Mouse (Mus musculus): ENCODE measurements at regions not wholly inside any gene's neighbourhood (a gene's known extent, or its start where the extent isn't known, plus 50 kb on each side); places are given as distances from the start of the nearest gene placed in this dataset.
"Not testable (repeated sequence)": the region's sequence is repeated elsewhere in the genome, so short reads cannot be mapped to it uniquely, and the experiment has no call there.

DNA sequence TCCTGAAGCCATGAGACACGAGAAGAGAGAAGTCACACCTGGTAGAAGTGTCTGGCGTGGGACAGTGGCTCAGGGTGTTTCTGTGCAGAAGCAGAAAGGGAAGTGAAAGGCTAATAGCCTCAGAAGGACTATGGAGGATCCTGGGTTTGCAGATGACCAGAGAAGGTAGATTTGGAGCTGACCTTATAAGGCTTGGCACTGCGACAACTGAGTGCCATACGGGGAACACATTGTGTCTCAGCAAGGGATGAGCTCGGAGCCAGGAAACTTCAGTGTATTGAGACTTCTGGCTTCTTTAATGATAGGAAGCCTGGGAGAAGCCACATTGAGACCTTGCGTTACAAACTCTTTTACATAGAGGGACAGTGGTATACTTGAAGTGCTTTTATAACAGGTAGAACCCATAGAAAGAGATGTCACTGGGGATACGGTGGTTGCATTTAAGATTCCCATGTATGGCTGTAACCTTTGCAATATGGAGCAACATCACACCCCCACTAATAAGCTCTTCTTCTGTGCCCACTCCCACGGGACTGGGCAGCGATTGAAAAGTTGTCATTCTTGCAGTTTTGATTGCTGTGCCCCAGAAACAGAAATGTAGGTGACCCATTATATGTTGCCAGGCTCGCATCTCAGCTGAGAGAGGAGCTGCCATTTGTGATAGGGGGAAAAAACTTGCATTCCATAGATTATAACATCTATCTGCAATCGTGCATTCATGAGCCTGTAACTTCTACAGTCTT is 61.8 kb upstream of the Dync1i1 start:
- ATAC-seq (replicated peaks in 1 of 2; ENCODE audit: insufficient read depth in 1 of 2, low FRiP score in 2 of 2, low TSS enrichment in 1 of 2, low read depth in 1 of 2, poor library complexity in 2 of 2, severe bottlenecking in 2 of 2), result no peak

DNA sequence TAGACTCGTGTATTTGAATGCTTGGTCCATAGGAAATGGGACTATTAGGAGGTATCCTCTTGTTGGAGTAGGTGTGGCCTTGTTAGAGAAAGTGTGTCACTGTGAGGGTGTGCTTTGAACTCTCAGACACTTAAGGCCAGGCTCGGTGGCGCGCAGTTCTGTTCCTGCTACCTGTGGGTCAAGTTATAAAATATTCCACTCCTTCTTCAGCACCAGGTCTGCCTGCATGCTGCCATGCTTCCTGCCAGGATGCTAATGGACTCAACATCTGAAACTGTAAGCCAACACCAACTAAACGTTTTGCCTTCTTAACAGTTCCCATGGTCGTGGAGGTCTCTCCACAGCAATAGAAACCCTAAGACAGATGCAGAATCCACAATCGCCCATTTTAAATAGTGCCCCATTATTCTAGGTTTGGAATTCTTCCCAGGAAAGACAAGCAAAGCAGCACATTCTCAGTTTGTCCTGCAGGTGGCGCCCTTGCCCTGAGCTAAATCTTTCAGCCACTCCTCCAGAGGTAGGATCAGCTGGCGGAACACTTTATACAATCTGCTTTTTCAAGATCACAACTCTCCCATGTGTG is 80.2 kb upstream of the Dync1i1 start:
- peak; percentile 49 to 76; a peak in 3 of 4 replicates for ATAC-seq (replicated peaks in 1 of 2; ENCODE audit: insufficient read depth in 1 of 2, low FRiP score in 2 of 2, low TSS enrichment in 1 of 2, low read depth in 1 of 2, poor library complexity in 2 of 2, severe bottlenecking in 2 of 2)

DNA sequence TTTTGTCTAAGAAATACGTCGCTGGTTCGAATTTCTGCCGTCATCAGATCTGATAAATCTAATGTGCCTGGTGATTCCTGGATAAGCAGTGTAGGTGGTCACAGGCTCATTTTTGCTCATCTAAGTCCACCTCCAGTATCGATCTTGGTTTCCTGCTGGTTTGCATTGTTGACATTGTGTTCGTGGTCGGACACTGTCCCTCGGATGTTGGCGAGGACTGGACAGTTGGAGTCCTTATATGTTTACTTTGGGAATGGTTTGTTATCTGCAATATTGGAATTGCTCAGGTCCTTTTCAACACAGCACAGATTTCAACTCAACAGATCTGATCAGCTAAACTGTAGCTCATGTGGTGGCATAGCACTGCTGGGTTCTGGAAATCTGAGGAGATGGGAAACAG is 91.2 kb upstream of the Dync1i1 start:
- no peak for ATAC-seq (replicated peaks in 1 of 2; ENCODE audit: insufficient read depth in 1 of 2, low FRiP score in 2 of 2, low TSS enrichment in 1 of 2, low read depth in 1 of 2, poor library complexity in 2 of 2, severe bottlenecking in 2 of 2)

DNA sequence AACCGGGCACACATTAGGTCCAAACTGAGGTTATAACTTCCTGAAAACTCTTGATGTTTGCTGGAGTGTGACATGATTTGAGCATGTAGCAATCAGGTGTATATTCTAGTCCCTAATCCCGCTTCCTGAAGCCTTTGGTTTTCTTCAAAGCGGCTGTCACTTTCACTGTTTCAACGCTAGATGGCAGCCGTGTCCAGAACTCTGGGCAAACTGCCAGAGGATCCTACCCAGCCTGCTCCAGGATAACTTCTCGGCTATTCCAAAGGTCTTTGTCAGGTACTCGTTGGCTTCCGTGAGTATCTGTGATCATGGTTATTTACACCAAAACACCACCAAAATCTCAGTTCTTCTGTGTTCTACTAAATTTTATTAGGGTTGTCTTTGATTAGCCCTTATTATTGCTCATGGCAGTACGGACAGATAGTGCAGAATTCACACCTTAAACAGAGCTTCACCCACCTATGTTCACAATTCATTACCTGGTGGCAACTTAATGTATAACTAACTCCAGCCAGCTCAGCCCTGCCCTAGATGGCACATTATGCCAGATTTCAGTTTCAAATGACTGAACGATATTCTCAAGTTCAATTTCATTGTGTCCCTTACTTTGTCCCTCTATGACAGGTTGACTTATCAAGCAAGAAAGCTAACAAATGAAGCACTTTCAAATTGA is 92.3 kb upstream of the Dync1i1 start:
- peak in 1 of 2 experiments; percentile 56; a peak in 1 of 4 replicates for ATAC-seq (replicated peaks in 1 of 2; ENCODE audit: insufficient read depth in 1 of 2, low FRiP score in 2 of 2, low TSS enrichment in 1 of 2, low read depth in 1 of 2, poor library complexity in 2 of 2, severe bottlenecking in 2 of 2)

DNA sequence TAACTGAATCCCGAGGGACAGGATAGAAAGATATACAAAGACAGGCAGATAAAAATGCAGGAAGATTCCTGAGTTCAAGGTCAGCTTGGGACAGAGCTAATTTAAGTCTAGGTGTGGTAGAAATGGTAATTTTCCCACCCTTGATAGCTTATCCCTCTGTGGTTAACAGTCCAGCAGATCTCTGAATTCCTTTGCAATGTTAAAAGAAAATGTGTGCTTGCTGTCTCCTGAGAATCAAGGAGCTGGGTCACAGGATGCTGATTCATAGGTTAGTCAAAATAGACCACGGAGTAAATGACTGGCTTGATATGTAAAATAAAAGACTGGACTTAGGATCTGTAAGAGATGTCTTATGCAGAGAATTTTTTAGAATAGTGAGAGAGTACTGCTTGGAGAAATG is 101.4 kb upstream of the Dync1i1 start:
- no peak for ATAC-seq (replicated peaks in 1 of 2; ENCODE audit: insufficient read depth in 1 of 2, low FRiP score in 2 of 2, low TSS enrichment in 1 of 2, low read depth in 1 of 2, poor library complexity in 2 of 2, severe bottlenecking in 2 of 2)

DNA sequence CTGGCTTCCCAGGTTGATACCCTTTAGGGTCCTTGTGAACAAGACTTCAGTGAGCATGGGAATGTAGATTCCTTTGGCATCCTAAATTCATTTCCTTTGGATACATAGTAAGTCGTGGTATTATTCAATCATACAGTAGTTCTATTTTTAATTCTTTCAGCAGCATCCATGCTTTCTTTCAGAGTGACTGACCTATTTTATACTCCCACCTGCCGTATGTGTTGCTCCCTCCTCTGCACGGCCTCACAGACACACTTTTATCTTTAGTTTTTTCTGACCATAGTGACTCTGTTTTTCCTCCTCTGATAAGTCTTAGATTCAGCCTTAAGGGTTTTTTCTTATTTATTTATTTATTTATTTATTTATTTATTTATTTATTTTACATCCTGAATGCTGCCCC is 103.9 kb upstream of the Dync1i1 start:
- ATAC-seq (replicated peaks in 1 of 2; ENCODE audit: insufficient read depth in 1 of 2, low FRiP score in 2 of 2, low TSS enrichment in 1 of 2, low read depth in 1 of 2, poor library complexity in 2 of 2, severe bottlenecking in 2 of 2), result no peak

DNA sequence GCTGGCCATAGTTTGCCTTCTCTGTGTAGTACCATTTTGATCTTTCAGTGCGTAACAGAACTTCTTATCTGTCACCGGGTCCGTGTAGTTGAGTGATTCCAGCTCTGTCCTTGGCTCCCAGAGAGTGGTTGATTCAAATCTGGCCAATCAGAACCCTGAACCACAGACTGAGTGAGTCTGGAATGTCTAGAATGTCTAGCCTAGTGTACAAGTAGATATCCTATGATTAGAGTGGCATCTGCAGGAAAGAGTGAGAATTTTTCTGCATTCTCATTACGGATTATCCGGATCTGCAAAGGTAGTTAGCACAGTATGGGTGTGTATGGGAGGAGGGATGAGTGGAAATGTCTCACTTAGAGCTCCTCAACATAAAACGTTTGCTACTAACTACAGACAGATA is 97.9 kb upstream of the Pdk4 start:
- ATAC-seq (replicated peaks in 1 of 2; ENCODE audit: insufficient read depth in 1 of 2, low FRiP score in 2 of 2, low TSS enrichment in 1 of 2, low read depth in 1 of 2, poor library complexity in 2 of 2, severe bottlenecking in 2 of 2), result no peak

DNA sequence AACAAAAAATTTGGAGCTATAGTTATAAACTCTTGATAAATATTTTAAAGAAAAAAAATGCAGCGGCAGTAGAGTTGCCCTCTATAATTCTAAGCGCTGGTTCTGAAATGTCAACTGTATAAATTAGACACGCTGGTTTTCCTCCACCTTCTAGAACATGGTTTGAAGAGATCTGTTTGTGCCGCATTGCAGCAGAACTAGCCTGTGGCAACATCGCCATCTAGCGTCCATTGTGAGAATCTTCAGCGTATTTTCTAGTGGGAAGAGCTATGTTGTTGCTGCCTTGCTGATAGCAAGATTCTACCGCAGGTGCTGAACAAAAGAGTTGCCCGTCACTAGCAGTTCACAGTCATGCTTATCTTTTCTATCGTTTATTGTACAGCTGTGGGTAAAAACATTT is 93.5 kb upstream of the Pdk4 start:
- peak; percentile 95 to 96 for ATAC-seq (replicated peaks in 1 of 2; ENCODE audit: insufficient read depth in 1 of 2, low FRiP score in 2 of 2, low TSS enrichment in 1 of 2, low read depth in 1 of 2, poor library complexity in 2 of 2, severe bottlenecking in 2 of 2)

DNA sequence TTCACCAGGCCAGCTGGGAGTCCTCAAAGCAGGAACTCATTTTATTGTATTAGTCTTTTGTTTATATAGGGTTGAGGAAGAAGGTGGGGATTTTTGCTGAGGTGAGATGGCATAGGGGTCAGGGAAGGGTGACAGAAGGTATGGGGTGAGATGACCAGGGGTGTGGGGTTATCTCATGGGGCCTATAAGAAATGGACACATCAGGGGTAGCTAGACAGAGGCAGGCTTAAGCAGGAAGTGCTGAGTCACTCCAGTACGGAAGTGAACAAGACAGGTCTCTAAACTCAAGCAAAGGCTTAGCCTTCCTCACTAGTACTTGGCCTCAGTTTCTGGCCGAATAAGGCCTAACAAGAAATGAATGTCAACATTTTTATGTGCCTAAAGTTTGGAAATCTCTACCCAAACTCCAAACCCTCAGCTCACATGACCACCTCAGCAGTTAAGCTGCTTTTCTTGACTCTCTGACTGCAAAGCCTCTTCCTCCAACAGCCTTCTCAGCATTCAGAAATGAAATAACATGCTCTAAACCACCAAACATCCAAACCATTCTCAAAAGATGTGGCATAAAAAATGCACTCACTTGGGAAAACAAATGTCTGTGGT is 86.9 kb upstream of the Pdk4 start:
- ATAC-seq (replicated peaks in 1 of 2; ENCODE audit: insufficient read depth in 1 of 2, low FRiP score in 2 of 2, low TSS enrichment in 1 of 2, low read depth in 1 of 2, poor library complexity in 2 of 2, severe bottlenecking in 2 of 2), result no peak; a peak in 1 of 4 replicates

DNA sequence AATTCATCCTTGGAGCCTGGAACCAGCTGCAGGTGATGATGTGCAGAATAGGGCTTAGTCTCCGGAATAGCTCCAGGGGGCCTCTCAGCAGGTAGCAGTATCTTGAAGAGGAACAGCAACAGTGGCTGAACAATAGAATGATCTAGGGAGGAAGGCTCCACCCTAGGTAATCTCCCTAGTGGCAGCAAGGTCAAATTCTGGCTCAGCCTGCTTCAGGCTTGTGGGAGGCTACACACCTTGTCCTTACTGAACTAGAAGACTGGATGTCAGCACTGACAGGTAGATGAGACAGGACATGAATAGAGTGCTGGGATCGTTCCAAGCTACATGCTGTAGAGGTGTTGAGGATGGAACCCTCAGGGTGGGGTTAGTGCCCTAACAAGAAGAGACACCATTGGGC is 80.8 kb upstream of the Pdk4 start:
- not testable (repeated sequence) for ATAC-seq (replicated peaks in 1 of 2; ENCODE audit: insufficient read depth in 1 of 2, low FRiP score in 2 of 2, low TSS enrichment in 1 of 2, low read depth in 1 of 2, poor library complexity in 2 of 2, severe bottlenecking in 2 of 2)

DNA sequence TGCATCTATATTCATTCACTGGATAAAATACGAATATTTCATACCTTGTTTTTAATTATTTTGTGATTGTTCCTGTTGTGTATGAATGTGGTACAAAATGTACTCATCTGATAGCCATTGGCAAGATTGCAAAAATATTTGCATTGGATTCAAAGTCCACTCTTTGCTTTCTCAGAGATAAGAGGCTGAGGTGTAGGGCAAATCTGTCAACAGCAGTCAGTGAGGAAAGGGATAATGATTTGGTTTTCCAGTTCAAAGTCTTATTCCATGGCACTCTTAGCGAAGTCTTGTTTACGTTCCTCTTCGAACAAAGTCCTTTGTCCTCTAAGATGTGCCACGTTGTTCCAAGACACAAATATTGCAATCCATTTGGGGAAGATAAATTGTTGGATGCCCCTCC is 70.5 kb upstream of the Pdk4 start:
- no peak for ATAC-seq (replicated peaks in 1 of 2; ENCODE audit: insufficient read depth in 1 of 2, low FRiP score in 2 of 2, low TSS enrichment in 1 of 2, low read depth in 1 of 2, poor library complexity in 2 of 2, severe bottlenecking in 2 of 2)

DNA sequence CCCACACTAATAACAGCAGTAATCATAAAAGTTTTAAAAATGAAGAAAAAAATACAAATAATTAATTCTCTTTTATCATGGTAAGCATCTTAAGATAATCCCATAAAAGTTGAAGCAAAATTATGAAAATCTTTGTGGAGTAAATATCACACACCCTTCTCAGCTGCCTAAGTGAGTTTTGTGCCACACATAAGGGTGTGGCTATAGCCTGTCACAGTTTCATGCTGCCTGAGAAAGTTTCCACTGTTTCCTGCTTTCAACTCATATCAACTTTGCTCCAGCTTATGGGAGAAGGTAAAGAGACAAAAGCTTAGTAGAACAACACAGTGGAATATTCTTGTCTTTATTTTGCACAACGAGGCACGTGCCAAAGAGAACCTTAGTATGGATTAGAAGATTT is 68.9 kb upstream of the Pdk4 start:
- no peak for ATAC-seq (replicated peaks in 1 of 2; ENCODE audit: insufficient read depth in 1 of 2, low FRiP score in 2 of 2, low TSS enrichment in 1 of 2, low read depth in 1 of 2, poor library complexity in 2 of 2, severe bottlenecking in 2 of 2)

DNA sequence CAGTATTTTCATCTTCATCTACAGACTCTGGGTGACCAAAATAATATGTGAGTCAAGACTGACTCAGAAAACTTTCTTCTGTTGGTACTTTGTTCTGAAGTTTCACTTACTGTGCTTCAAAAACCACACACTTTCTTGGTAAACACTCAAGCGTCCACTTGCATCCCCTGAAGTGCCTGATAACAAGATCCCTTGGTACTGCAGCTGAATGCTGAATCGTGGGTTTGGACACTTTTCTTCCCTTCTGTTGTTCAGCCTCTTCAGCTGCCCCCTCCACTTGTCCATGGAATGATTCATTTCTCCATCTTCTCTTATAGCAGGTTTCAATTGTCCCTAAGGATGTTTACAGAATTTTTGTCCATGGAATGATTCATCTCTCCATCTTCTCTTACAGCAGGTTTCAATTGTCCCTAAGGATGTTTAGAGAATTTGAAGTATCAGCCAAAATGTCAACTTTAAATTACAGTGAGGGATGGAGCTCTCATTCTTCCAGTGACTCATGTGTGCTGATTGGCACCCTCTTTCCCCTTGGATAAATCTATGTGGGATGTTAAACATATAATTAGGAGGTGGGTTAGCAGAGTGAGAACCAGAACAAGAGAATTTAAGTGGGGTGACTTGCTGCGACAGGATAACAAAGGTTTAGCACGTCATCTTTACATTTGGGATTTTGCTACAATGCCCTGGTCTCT is 57.7 kb upstream of the Pdk4 start:
- ATAC-seq (replicated peaks in 1 of 2; ENCODE audit: insufficient read depth in 1 of 2, low FRiP score in 2 of 2, low TSS enrichment in 1 of 2, low read depth in 1 of 2, poor library complexity in 2 of 2, severe bottlenecking in 2 of 2), result no peak

DNA sequence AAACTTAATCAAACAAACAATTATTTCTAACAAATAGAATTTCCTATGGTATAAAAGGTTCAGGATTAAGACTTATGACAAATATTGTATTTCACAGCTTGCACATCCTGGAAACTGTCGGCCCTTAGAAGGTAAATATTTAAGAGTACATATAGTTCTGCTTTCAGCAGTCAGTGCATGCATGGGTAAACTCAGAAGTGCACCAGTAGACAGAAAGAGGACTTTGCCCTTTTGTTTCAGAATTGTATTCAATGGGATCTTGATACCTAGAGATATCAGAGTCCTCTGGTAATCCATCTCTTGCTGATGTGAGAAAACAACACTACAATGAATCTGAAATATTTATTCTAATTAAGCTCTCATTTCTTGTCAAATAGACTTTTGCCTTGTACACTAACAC is 54.0 kb upstream of the Pdk4 start:
- no peak for ATAC-seq (replicated peaks in 1 of 2; ENCODE audit: insufficient read depth in 1 of 2, low FRiP score in 2 of 2, low TSS enrichment in 1 of 2, low read depth in 1 of 2, poor library complexity in 2 of 2, severe bottlenecking in 2 of 2)
